Mouse (Mus musculus) CH12.LX (cell line): Measurements from ENCODE around the gene Sept9. TPM values are rescaled to one million over a fixed set of nuclear protein-coding genes. Genes with fewer than 3 reads are reported as not detected.

ENCODE experiments used
- DNase-seq: peaks from one replicate; pipeline ENCODE4 v3.0.0-alpha.2; 2013; ENCODE audit errors: extremely low read depth
- H3K27ac ChIP-seq: 2 replicates; pipeline ENCODE4 v1.5.1; 2012; ENCODE audit warnings: low read depth, mild to moderate bottlenecking, control low read depth, moderate library complexity; ENCODE audit not compliant: insufficient read depth
- H3K27me3 ChIP-seq: replicated peaks from 2 replicates; pipeline ENCODE3; 2012; ENCODE audit warnings: inconsistent platforms
- H3K36me3 ChIP-seq, 2 experiments: replicated peaks in 1 of 2; 2 replicates each; pipeline versions ENCODE3 to v1.6.1; 2012; ENCODE audit warnings: inconsistent platforms in 1 of 2, low read length in 1 of 2, mild to moderate bottlenecking in 1 of 2, mixed read lengths in 1 of 2, moderate library complexity in 1 of 2; ENCODE audit not compliant: control insufficient read depth in 1 of 2, insufficient read depth in 1 of 2
- H3K4me1 ChIP-seq, 2 experiments: 2 replicates each; pipeline ENCODE4 v1.6.1; 2012; ENCODE audit warnings: inconsistent platforms in 1 of 2, moderate library complexity in 1 of 2; ENCODE audit not compliant: insufficient read depth in 2 of 2, control insufficient read depth in 1 of 2
- H3K4me2 ChIP-seq: 2 replicates; pipeline ENCODE4 v1.6.1; 2012; ENCODE audit warnings: low read depth, mild to moderate bottlenecking, control low read depth; ENCODE audit not compliant: poor library complexity, insufficient read depth, severe bottlenecking
- H3K4me3 ChIP-seq, 3 experiments: fragments of 150-350 bp in 1 of 3; sonication (generic) in 1 of 3; replicated peaks in 1 of 3; 2 replicates each; pipeline versions ENCODE3 to v1.5.1; 2011 to 2012; ENCODE audit warnings: low read depth in 2 of 3, low read length in 2 of 3, mild to moderate bottlenecking in 2 of 3, moderate library complexity in 2 of 3, control low read depth in 1 of 3, improper control_type of control experiment in 1 of 3, inconsistent platforms in 1 of 3, mixed read lengths in 1 of 3; ENCODE audit not compliant: poor library complexity in 1 of 3
- H3K79me2 ChIP-seq: replicated peaks from 2 replicates; pipeline ENCODE4 v1.6.1; 2012; ENCODE audit warnings: mild to moderate bottlenecking, moderate library complexity; ENCODE audit not compliant: control insufficient read depth, poor library complexity, insufficient read depth, severe bottlenecking; ENCODE audit errors: extremely low read depth
- H3K9ac ChIP-seq: 2 replicates; pipeline ENCODE4 v1.6.1; 2012; ENCODE audit warnings: low read depth, mild to moderate bottlenecking, control low read depth, moderate library complexity; ENCODE audit not compliant: insufficient read depth
- H3K9me3 ChIP-seq: replicated peaks from 2 replicates; pipeline ENCODE3; 2012; ENCODE audit warnings: low read length, inconsistent platforms, mixed read lengths
- BHLHE40 ChIP-seq: IDR thresholded peaks from 2 replicates; pipeline ENCODE4 v1.6.1; 2011; ENCODE audit warnings: mild to moderate bottlenecking, low read depth, low read length, improper control_type of control experiment
- CTCF ChIP-seq, 2 experiments: IDR thresholded peaks in 1 of 2; conservative IDR thresholded peaks in 1 of 2; 2 replicates each; pipeline ENCODE4 v1.5.1; 2011 to 2012; ENCODE audit warnings: low read depth in 2 of 2, low read length in 2 of 2, improper control_type of control experiment in 1 of 2, inconsistent platforms in 1 of 2, mild to moderate bottlenecking in 1 of 2, moderate library complexity in 1 of 2
- E2F4 ChIP-seq: IDR thresholded peaks from 2 replicates; pipeline ENCODE4 v1.6.1; 2011; ENCODE audit warnings: low read depth, low read length, improper control_type of control experiment; ENCODE audit not compliant: insufficient replicate concordance
- ELF1 ChIP-seq: IDR thresholded peaks from 2 replicates; pipeline ENCODE4 v1.6.1; 2014; ENCODE audit warnings: low read depth, mild to moderate bottlenecking, inconsistent platforms, low read length, improper control_type of control experiment
- GABPA ChIP-seq: IDR thresholded peaks from 2 replicates; pipeline ENCODE4 v1.6.1; 2012; ENCODE audit warnings: low read depth, low read length, improper control_type of control experiment, inconsistent platforms; ENCODE audit not compliant: insufficient replicate concordance
- MAZ ChIP-seq: IDR thresholded peaks from 2 replicates; pipeline ENCODE4 v1.6.1; 2012; ENCODE audit warnings: low read depth, mild to moderate bottlenecking, inconsistent platforms, low read length, improper control_type of control experiment, moderate library complexity
- MEF2A ChIP-seq: IDR thresholded peaks from 2 replicates; pipeline ENCODE4 v1.6.1; 2014; ENCODE audit warnings: low read depth, mild to moderate bottlenecking, inconsistent platforms, low read length, improper control_type of control experiment, borderline replicate concordance
- NELFE ChIP-seq: IDR thresholded peaks from 2 replicates; pipeline ENCODE4 v1.6.1; 2011; ENCODE audit warnings: low read depth, low read length, improper control_type of control experiment
- PAX5 ChIP-seq: IDR thresholded peaks from 2 replicates; pipeline ENCODE4 v1.6.1; 2012; ENCODE audit warnings: low read length, inconsistent platforms, mixed read lengths
- POLR2A ChIP-seq: IDR thresholded peaks from 2 replicates; pipeline ENCODE4 v1.6.1; 2011; ENCODE audit warnings: low read depth, mild to moderate bottlenecking, improper control_type of control experiment, low read length
- SIN3A ChIP-seq: IDR thresholded peaks from 2 replicates; pipeline ENCODE4 v1.6.1; 2012; ENCODE audit warnings: low read length, improper control_type of control experiment, inconsistent platforms
- SMC3 ChIP-seq: IDR thresholded peaks from 2 replicates; pipeline ENCODE4 v1.6.1; 2011; ENCODE audit warnings: low read depth, low read length, improper control_type of control experiment
- UBTF ChIP-seq: IDR thresholded peaks from 2 replicates; pipeline ENCODE4 v1.6.1; 2012; ENCODE audit warnings: low read depth, mild to moderate bottlenecking, inconsistent platforms, low read length, improper control_type of control experiment, moderate library complexity
- USF1 ChIP-seq: IDR thresholded peaks from 2 replicates; pipeline ENCODE4 v1.6.1; 2014; ENCODE audit warnings: low read depth, mild to moderate bottlenecking, inconsistent platforms, low read length, improper control_type of control experiment
- USF2 ChIP-seq: conservative IDR thresholded peaks from 2 replicates; pipeline ENCODE4 v1.6.1; 2011; ENCODE audit warnings: low read depth, low read length, improper control_type of control experiment
- ZKSCAN1 ChIP-seq: IDR thresholded peaks from 2 replicates; pipeline ENCODE4 v1.6.1; 2012; ENCODE audit warnings: low read depth, inconsistent platforms, low read length, improper control_type of control experiment, borderline replicate concordance
- ZMIZ1 ChIP-seq: IDR thresholded peaks from 2 replicates; pipeline ENCODE4 v1.6.1; 2012; ENCODE audit warnings: low read depth, mild to moderate bottlenecking, inconsistent platforms, low read length, improper control_type of control experiment
- ZNF384 ChIP-seq: IDR thresholded peaks from 2 replicates; pipeline ENCODE4 v1.6.1; 2012; ENCODE audit warnings: low read depth, low read length, improper control_type of control experiment, inconsistent platforms
- dilution Hi-C: fragments of 300-500 bp; cut with MboI; formaldehyde crosslinking; loops from 2 replicates; pipeline ENCODE4 v1.14.3; 2020; ENCODE audit warnings: low sequenced_read_pairs; ENCODE audit not compliant: extremely low pct_unique_long_range_greater_than_20kb, extremely low pct_ligation_motif_present
- in situ Hi-C: fragments of 300-500 bp; cut with MboI; formaldehyde crosslinking; loops from 3 replicates; pipeline ENCODE4 v1.14.3; 2019; ENCODE audit warnings: low sequenced_read_pairs, low pct_ligation_motif_present, low pct_unique_long_range_greater_than_20kb, mixed read lengths
- polyA plus RNA-seq: library from polyadenylated mRNA; unstranded; fragments of >175 nt; gene quantifications from 2 replicates; pipeline ENCODE4 v1.2.1, GENCODE M21; 2012; ENCODE audit warnings: low read depth; ENCODE audit not compliant: insufficient read length
- total RNA-seq, 2 experiments: library from RNA; depleted of rRNA; stranded (reverse); fragments of 300-350 nt in 1 of 2; fragments of >200 nt in 1 of 2; gene quantifications; 2 replicates each; pipeline ENCODE4 v1.2.3; 2012 to 2014

Sept9 gene
- total and polyA plus RNA-seq, 3 experiments: 47.6 to 128 (median 110) TPM

DNA sequence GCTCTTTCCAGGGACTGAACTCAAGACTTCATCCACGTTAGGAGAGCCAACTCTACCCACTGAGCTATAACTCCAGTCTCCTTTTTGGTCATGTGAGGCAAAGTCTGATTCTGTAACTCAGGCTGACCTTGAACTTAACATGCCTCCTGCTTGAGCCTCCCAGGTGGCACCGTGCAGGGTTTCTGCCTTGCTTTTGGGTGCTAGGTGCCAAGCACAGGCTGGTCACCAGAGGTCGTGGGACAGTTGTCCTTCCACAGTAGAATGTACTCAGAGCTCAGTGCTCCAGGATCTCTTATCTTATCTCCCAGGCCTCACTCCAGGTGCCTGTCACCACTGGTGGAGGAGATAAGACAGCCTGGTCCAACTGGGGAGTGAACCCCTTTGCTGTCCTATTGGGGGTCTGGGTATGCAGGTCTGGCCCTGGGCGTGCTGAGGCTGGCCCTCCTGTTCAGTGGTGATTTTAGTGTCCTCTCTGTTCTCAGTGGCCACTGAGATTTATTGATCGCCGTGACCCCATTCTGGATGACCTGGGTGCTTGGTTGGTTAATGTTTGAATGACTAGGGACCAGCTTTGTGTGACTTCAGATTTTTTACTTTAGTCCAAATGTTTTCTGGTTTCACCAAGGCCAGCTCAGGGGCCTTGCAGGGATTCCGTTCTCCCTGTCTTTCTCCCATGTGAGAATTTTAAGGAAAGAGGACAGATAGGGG lies 136.8 kb downstream of the Sept9 start:
- no peak for DNase-seq
- Histone ChIP-seq H3K27me3 (no peaks in the 10 kb centered on the region), H3K36me3 (peaks cover 7 to 67% of the 10 kb centered on the region in 2 experiments), H3K4me3 (no peak overlapping the region), H3K27ac (no peak overlapping the region), H3K4me1 (peaks cover 52 to 95% of the 10 kb centered on the region in 2 experiments), H3K9ac (no peak overlapping the region), H3K4me2 (no peak overlapping the region), H3K79me2 (peaks cover 73% of the 10 kb centered on the region), H3K9me3 (no peaks in the 10 kb centered on the region)
- dilution Hi-C loops: no loop called here
- TF ChIP-seq SMC3 (no peak), ELF1 (no peak), POLR2A (no peak), MAZ (no peak), MEF2A (no peak), USF2 (no peak), CTCF (conservative IDR thresholded peaks at IDR 0.05 in 1 of 2, IDR thresholded peaks at IDR 0.05 in 1 of 2; ENCODE audit: low read depth in 2 of 2, low read length in 2 of 2) (no peak), SIN3A (no peak), E2F4 (no peak), PAX5 (no peak), ZMIZ1 (no peak), NELFE (no peak), ZKSCAN1 (no peak), GABPA (no peak)
- in situ Hi-C loops: no loop called here

DNA sequence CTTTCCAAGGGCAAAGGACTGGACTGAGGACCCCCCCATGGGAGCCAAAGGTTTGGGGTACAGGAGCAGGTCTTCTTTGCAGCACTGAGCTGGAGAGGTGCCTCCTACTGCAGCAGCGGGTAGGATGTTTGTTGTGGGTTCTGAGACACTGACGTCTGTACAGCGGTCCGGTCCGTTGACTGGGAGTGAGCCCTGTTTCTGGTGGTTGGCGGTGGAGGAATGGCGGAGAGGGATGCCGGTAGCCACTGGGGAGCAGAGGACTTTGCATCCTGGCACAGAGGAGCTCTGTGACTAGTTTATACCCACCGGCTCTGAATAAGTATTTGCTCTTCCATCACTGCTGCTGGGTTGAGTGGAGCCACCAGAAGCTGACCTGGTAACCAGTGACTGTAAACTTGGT lies 138.3 kb downstream of the Sept9 start:
- peaks cover 64% of the 10 kb centered on the region for H3K79me2 ChIP-seq
- no peak for DNase-seq
- H3K4me2 ChIP-seq: no peak overlapping the region
- no peak overlapping the region for H3K9ac ChIP-seq
- no peak for TF ChIP-seq ZMIZ1
- TF ChIP-seq BHLHE40: no peak
- TF ChIP-seq USF2: no peak
- no peak for TF ChIP-seq UBTF
- no peak for TF ChIP-seq USF1
- no peak for TF ChIP-seq ZNF384
- no peak for TF ChIP-seq SIN3A
- dilution Hi-C loops: no loop called here
- in situ Hi-C loops: no loop called here
- H3K9me3 ChIP-seq: no peaks in the 10 kb centered on the region
- peaks cover 53 to 92% of the 10 kb centered on the region in 2 experiments for H3K4me1 ChIP-seq
- H3K27ac ChIP-seq: no peak overlapping the region
- H3K27me3 ChIP-seq: no peaks in the 10 kb centered on the region
- H3K36me3 ChIP-seq: peaks cover 7 to 65% of the 10 kb centered on the region in 2 experiments
- H3K4me3 ChIP-seq: no peak overlapping the region
